ENCODE assay signal across 8 mouse cellular contexts in genomic region chr1:21961251-21962082, GRCm38 (mm10). TPM values are rescaled to one million over a fixed set of nuclear protein-coding genes. Genes with fewer than 3 reads are reported as not detected.
DNase-seq lines count a peak whose midpoint lies in the region; ATAC-seq and TF ChIP-seq lines count a peak whose summit lies in the region.

Gene Kcnq5, minus strand, starts transcription at chr1:21961942.

- H3K36me3 ChIP-seq in E14TG2a.4 (ENCODE audit: insufficient read depth, low read length), result no peaks in the 10 kb centered on the region
- no peaks in the 10 kb centered on the region for H3K36me3 ChIP-seq in hindbrain, embryonic 12.5 days

- under 1% methylated on average over 58 of the region's 89 CpGs for WGBS in hindbrain, embryonic 12.5 days

- H3K9me3 ChIP-seq in E14TG2a.4 (ENCODE audit: low read length), result no peaks in the 10 kb centered on the region
- H3K9me3 ChIP-seq in hindbrain, embryonic 12.5 days (replicated peaks), result no peaks in the 10 kb centered on the region

- peaks cover 47% of the 10 kb centered on the region for H3K27me3 ChIP-seq in E14TG2a.4 (ENCODE audit: insufficient read depth, low read length)
- H3K27me3 ChIP-seq in hindbrain, embryonic 12.5 days, result peaks cover 23% of the 10 kb centered on the region

- peak within 1 kb of the TSS; percentile 70 for H3K9ac ChIP-seq in hindbrain, embryonic 12.5 days

- peaks cover 16% of the 10 kb centered on the region; the same call in 1 of the 2 replicates for H3K4me1 ChIP-seq in E14TG2a.4 (replicated peaks; ENCODE audit: low read depth, low read length)
- peaks cover 13% of the 10 kb centered on the region for H3K4me1 ChIP-seq in hindbrain, embryonic 12.5 days

- no peak for TF ChIP-seq CTCF in E14TG2a.4 (conservative IDR thresholded peaks at IDR 0.05; ENCODE audit: low read length)

- peak within 1 kb of the TSS; percentile 41; the same call in 1 of the 2 replicates for H3K27ac ChIP-seq in hindbrain, embryonic 12.5 days

- peak within 1 kb of the TSS; percentile 98 for H3K4me2 ChIP-seq in hindbrain, embryonic 12.5 days (replicated peaks)

- peak; percentile 5 to 25 for DNase-seq in cerebellum, adult 18-20 months
- DNase-seq in frontal cortex, adult 2 months (ENCODE audit: extremely low spot score in 1 of 2, low spot score in 1 of 2), result peak in 1 of 2 experiments; percentile 63
- peak; percentile 39 to 73 for DNase-seq in left cerebral cortex, adult 8-10 months (ENCODE audit: low spot score in 2 of 2)
- DNase-seq in right cerebral cortex, postnatal 36 days (ENCODE audit: low spot score in 2 of 2), result peak; percentile 56 to 59
- peak; percentile 70 to 74 for DNase-seq in urinary bladder, postnatal 4 days (ENCODE audit: low spot score in 2 of 2)

- peak; percentile 86 for ATAC-seq in hindbrain, embryonic 12.5 days (ENCODE audit: low FRiP score)
- ATAC-seq in megakaryocyte, adult 5-6 weeks (ENCODE audit: poor library complexity, severe bottlenecking), result peak; percentile 58

- peak within 1 kb of the TSS; percentile 78 for H3K4me3 ChIP-seq in E14TG2a.4 (replicated peaks; ENCODE audit: low read length)
- peak within 1 kb of the TSS; percentile 80 for H3K4me3 ChIP-seq in hindbrain, embryonic 12.5 days

RNA-seq across cellular contexts. Expression of gene Kcnq5, which starts in this region (rescaled TPM):
- polyA plus RNA-seq in frontal cortex, adult 2 months (2012; rRNA removed), result 19.5 and 22.3 TPM in 2 replicates
- polyA plus RNA-seq in hindbrain, embryonic 12.5 days (2016; fragmentation: Nextera tagmentation; extraction: Ambion mirVana), result 2.3 and 2.4 TPM in 2 replicates
- 10 to 100 TPM; 67.6 to 86.7 (median 78.4) TPM for total RNA-seq in left cerebral cortex, adult 8-10 months (2022)
- 0.30 and 1.5 TPM in 2 replicates for total RNA-seq in megakaryocyte, adult 5-6 weeks (2015)
- total RNA-seq in megakaryocyte, adult 5-6 weeks (2017), result 0.37 and 1.1 TPM in 2 replicates

Comparison
In these comparisons a context has a peak if more than half of its experiments do, and no peak if none do; other contexts are left out.
1. RNA of gene Kcnq5 (total RNA-seq): 67.6 to 86.7 TPM in left cerebral cortex, adult 8-10 months; 0.30 to 1.5 TPM in megakaryocyte, adult 5-6 weeks; every median in the first group is over 10 times any median in the second.